Mouse (Mus musculus): Measurements from ENCODE around the gene Mapkapk2. TPM values are rescaled to one million over a fixed set of nuclear protein-coding genes. Genes with fewer than 3 reads are reported as not detected.

Mapkapk2 gene
- total and polyA plus RNA-seq, 3 experiments = 53.2 to 85.4 TPM; not detected in 1

GRCm38 (mm10) chr1:131050011-131050410 is 47.6 kb downstream of the Mapkapk2 start:
- no peaks in the 10 kb centered on the region for H3K9me3 ChIP-seq (replicated peaks; ENCODE audit: insufficient read depth, low read length)
- H3K4me3 ChIP-seq (ENCODE audit: control insufficient read depth in 1 of 2, insufficient read depth in 1 of 2, low read depth in 2 of 2, low read length in 2 of 2) = no peak overlapping the region
- TF ChIP-seq MXI1 (IDR thresholded peaks at IDR 0.05; ENCODE audit: low read depth, low read length) (no peak), MAFK (IDR thresholded peaks at IDR 0.05; ENCODE audit: borderline replicate concordance, low read depth, low read length) (no peak), NRF1 (IDR thresholded peaks at IDR 0.05; ENCODE audit: insufficient read depth, low read depth, low read length, poor library complexity, severe bottlenecking) (no peak), MYC (IDR thresholded peaks at IDR 0.05; ENCODE audit: low read depth, low read length) (no peak), TCF12 (IDR thresholded peaks at IDR 0.05; ENCODE audit: low read depth, low read length) (no peak), KAT2A (conservative IDR thresholded peaks at IDR 0.05; ENCODE audit: low read depth, low read length) (no peak), POLR2A (IDR thresholded peaks at IDR 0.05; ENCODE audit: control insufficient read depth in 1 of 2, insufficient read depth in 1 of 2, low read depth in 1 of 2, low read length in 2 of 2, poor library complexity in 1 of 2) (no peak), GATA1 (IDR thresholded peaks at IDR 0.05; ENCODE audit: low read depth, low read length) (no peak), EP300 (IDR thresholded peaks at IDR 0.05; ENCODE audit: low read depth in 1 of 2, low read length in 2 of 2) (no peak), JUND (IDR thresholded peaks at IDR 0.05; ENCODE audit: low read depth, low read length) (no peak)
- H3K79me2 ChIP-seq (ENCODE audit: control insufficient read depth, insufficient read depth, low read length, poor library complexity) = no peaks in the 10 kb centered on the region
- H3K27me3 ChIP-seq (ENCODE audit: control insufficient read depth in 1 of 2, insufficient read depth in 2 of 2, low read length in 2 of 2) = no peaks in the 10 kb centered on the region
- no peak overlapping the region for H3K9ac ChIP-seq (ENCODE audit: control insufficient read depth, low read depth, low read length, poor library complexity, severe bottlenecking)
- no peak for DNase-seq (ENCODE audit: low read depth, low spot score)
- H3K4me1 ChIP-seq (ENCODE audit: control insufficient read depth in 1 of 2, insufficient read depth in 2 of 2, low read length in 2 of 2) = no peaks in the 10 kb centered on the region
- no peaks in the 10 kb centered on the region for H3K36me3 ChIP-seq (ENCODE audit: control insufficient read depth in 1 of 2, insufficient read depth in 2 of 2, low read length in 2 of 2)
- H3K27ac ChIP-seq (ENCODE audit: control insufficient read depth, low read depth, low read length) = no peak overlapping the region

GRCm38 (mm10) chr1:131049361-131049806 is 48.2 kb downstream of the Mapkapk2 start:
- Histone ChIP-seq H3K79me2 (ENCODE audit: control insufficient read depth, insufficient read depth, low read length, poor library complexity) (no peaks in the 10 kb centered on the region), H3K36me3 (ENCODE audit: control insufficient read depth in 1 of 2, insufficient read depth in 2 of 2, low read length in 2 of 2) (no peaks in the 10 kb centered on the region), H3K27me3 (ENCODE audit: control insufficient read depth in 1 of 2, insufficient read depth in 2 of 2, low read length in 2 of 2) (no peaks in the 10 kb centered on the region), H3K4me1 (ENCODE audit: control insufficient read depth in 1 of 2, insufficient read depth in 2 of 2, low read length in 2 of 2) (no peaks in the 10 kb centered on the region), H3K4me3 (ENCODE audit: control insufficient read depth in 1 of 2, insufficient read depth in 1 of 2, low read depth in 2 of 2, low read length in 2 of 2) (no peak overlapping the region), H3K27ac (ENCODE audit: control insufficient read depth, low read depth, low read length) (no peak overlapping the region), H3K9me3 (replicated peaks; ENCODE audit: insufficient read depth, low read length) (no peaks in the 10 kb centered on the region), H3K9ac (ENCODE audit: control insufficient read depth, low read depth, low read length, poor library complexity, severe bottlenecking) (no peak overlapping the region)
- no peak for TF ChIP-seq E2F4 (IDR thresholded peaks at IDR 0.05; ENCODE audit: borderline replicate concordance, low read depth, low read length)
- no peak for TF ChIP-seq TAL1 (IDR thresholded peaks at IDR 0.05; ENCODE audit: low read length)
- TF ChIP-seq JUND (IDR thresholded peaks at IDR 0.05; ENCODE audit: low read depth, low read length) = no peak
- TF ChIP-seq ZKSCAN1 (IDR thresholded peaks at IDR 0.05; ENCODE audit: low read depth, low read length) = no peak
- no peak for TF ChIP-seq KAT2A (conservative IDR thresholded peaks at IDR 0.05; ENCODE audit: low read depth, low read length)
- TF ChIP-seq CTCF (IDR thresholded peaks at IDR 0.05 in 2 of 3, conservative IDR thresholded peaks at IDR 0.05 in 1 of 3; ENCODE audit: control insufficient read depth in 1 of 3, insufficient read depth in 1 of 3, low read depth in 2 of 3, low read length in 3 of 3, poor library complexity in 1 of 3, severe bottlenecking in 1 of 3) = no peak
- no peak for TF ChIP-seq TBP (IDR thresholded peaks at IDR 0.05; ENCODE audit: low read depth, low read length)
- no peak for TF ChIP-seq MEF2A (IDR thresholded peaks at IDR 0.05; ENCODE audit: extremely low read depth, insufficient replicate concordance, low read depth, low read length, poor library complexity, severe bottlenecking)
- TF ChIP-seq BHLHE40 (IDR thresholded peaks at IDR 0.05; ENCODE audit: borderline replicate concordance, low read depth, low read length) = no peak
- TF ChIP-seq HCFC1 (IDR thresholded peaks at IDR 0.05; ENCODE audit: low read depth, low read length) = no peak
- TF ChIP-seq NRF1 (IDR thresholded peaks at IDR 0.05; ENCODE audit: insufficient read depth, low read depth, low read length, poor library complexity, severe bottlenecking) = no peak
- TF ChIP-seq GABPA (IDR thresholded peaks at IDR 0.05; ENCODE audit: low read depth, low read length) = no peak
- no peak for TF ChIP-seq SIN3A (IDR thresholded peaks at IDR 0.05; ENCODE audit: low read length)
- TF ChIP-seq POLR2A (IDR thresholded peaks at IDR 0.05; ENCODE audit: control insufficient read depth in 1 of 2, insufficient read depth in 1 of 2, low read depth in 1 of 2, low read length in 2 of 2, poor library complexity in 1 of 2) = no peak
- no peak for TF ChIP-seq RAD21 (IDR thresholded peaks at IDR 0.05; ENCODE audit: low read depth, low read length)
- TF ChIP-seq CHD2 (IDR thresholded peaks at IDR 0.05; ENCODE audit: low read length) = no peak
- DNase-seq (ENCODE audit: low read depth, low spot score) = no peak
